Mouse (Mus musculus): ENCODE data around the gene Eif2ak2. TPM values are rescaled to one million over a fixed set of nuclear protein-coding genes. Genes with fewer than 3 reads are reported as not detected.

Gene Eif2ak2
- total RNA-seq (2014; fragmentation: Nextera tagmentation) (22.9 and 31.6 TPM in 2 replicates), total RNA-seq (2017) (33.2 and 44.3 TPM in 2 replicates)

DNA sequence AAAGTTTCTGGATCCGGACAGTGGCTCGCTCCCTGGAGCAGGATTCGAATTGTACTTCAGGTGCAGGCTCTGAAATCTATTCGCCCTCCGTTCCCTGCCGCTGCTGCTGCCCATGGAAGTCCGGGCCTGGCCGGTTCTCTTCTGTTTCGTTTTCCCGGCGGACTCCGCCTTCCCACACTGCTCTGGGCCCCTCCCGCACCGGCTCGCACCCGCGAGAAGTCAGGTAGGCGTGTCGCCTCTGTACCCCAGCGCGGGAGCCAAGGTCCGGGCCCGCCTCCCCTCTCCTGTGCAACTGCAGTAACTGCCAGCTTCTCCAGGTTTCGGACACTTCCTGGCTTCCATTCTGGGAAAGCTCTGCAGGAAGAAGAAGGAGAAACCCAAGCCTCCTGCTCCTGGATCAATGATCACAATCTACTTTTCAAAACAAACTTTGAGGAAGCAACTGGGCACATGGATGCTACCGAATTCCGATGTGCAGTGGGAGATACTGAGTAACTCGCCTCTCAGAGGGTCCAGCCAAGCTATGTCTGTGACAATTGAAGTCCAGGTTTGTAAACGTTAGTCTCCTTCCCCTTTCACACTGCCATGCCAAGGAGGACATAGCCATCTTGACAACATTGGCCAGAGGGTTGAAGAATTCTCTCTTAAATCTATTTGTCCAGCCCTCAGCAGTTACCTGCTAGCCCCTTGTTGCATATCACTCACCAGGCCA, at the start of gene Eif2ak2:
Eif2ak2 (minus strand) TSS at position 173 of the 712 bp plus-strand sequence.
- ATAC-seq (replicated peaks; ENCODE audit: poor library complexity, severe bottlenecking): peak; percentile 97

DNA sequence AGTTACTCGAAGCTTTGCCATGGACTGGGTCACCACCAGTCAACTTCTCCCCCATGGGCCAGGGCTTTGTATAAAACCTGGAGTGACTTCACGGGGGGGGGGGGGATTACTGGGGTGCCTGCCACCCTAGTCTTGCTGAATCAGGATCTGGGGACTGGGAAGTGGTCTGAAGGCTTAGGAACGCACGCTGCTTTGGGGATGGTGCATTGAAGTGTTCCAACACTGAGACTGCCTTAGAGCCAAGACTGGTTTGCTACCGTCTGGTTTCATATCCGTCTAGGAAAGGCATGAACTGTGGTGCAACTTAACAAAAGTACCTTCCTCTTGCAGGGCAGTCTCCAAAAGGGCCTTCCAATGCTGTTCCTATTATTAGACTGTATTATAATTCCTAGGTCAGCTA, 35.3 kb upstream of the Eif2ak2 start:
- ATAC-seq (replicated peaks; ENCODE audit: poor library complexity, severe bottlenecking): peak; percentile 40

DNA sequence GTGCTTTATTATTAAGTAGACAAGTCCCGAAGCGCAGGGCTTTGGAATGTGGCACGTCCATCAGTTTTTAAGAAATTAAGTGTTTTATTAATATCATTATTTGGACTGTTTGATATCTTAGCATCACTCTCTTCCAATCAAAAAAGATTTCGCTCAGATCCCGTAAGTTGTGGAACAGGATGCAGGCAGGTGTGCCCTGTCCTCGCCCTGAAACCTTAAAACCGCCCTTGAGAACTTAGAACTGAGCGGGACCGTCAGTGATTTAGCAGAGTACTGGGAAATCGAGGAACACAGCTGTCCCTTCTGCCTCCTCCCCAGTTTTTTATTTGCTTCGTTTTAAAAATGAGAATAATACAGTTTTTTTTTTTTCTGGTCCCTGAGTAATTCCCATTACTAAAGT, 34.5 kb upstream of the Eif2ak2 start:
- no peak for ATAC-seq (replicated peaks; ENCODE audit: poor library complexity, severe bottlenecking)

DNA sequence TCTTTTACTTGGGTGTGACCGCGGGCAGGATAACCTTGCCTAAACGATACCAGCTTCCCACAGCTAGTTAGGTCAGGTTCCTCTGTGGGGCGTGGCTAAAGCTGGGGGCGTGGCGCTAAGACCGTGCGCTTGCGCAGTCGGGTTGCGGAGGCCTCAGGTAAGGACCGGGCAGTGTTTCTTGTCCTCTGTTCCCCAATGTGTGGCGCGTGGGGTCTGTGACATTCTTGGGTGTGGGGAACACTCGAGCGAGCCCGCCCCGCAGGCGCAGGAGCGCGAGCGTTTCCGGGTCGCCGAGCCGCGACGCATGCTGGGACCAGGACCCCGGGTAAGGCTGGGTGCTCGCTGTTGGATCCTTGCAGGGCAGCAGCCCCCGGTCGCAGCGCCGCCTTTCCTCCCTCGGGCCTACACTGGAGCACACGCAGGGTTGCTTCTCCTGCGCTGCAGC, 34.0 kb upstream of the Eif2ak2 start, which contains the start of gene Cebpzos:
Cebpzos (plus strand) TSS at position 132 of the 445 bp plus-strand sequence.
- ATAC-seq (replicated peaks; ENCODE audit: poor library complexity, severe bottlenecking): peak; percentile 93

- no peak for ATAC-seq (replicated peaks; ENCODE audit: poor library complexity, severe bottlenecking)
These were observed 33.4 kb upstream of the Eif2ak2 start for GRCm38 (mm10) chr17:78915772-78916171.

DNA sequence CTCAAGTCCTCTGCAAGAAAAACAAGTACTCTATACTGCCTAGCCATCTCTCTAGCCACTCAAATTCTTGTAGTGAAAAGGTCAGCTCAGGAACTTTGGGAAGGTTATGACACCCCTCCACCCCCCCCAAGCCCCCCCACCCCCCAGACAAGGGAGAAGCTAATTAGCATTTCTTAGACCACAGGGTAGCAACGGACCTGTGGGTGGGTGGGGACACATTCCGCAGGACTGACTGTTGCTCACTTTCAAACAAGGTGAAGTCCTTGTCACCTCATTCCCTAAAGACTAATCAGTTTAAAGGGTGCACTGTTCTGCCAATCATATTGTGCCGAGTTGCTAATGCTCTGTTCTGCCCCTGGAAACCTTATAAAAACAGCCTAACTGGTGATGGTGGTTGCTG, 31.5 kb upstream of the Eif2ak2 start:
- no peak for ATAC-seq (replicated peaks; ENCODE audit: poor library complexity, severe bottlenecking)

- no peak for ATAC-seq (replicated peaks; ENCODE audit: poor library complexity, severe bottlenecking)
These were observed 30.5 kb upstream of the Eif2ak2 start for GRCm38 (mm10) chr17:78912861-78913281.

DNA sequence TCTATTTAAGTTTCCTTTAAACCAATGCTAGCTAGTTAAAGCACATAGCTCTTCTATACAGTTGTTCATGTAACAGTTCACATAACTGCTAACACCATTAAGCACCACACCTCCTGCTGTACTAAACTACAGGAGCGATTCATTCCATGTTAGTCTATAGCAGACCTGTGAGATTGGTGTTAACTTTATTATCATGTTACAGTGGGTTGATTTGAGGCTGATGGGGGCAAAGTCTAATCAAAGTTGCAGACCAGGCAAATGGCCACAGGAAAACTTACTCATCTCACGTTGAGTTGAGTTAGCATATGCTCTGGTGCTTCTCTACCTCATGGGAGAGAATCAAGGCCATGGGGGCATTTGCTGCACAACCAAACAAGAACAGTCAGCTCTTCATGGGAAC, 27.0 kb upstream of the Eif2ak2 start:
- ATAC-seq (replicated peaks; ENCODE audit: poor library complexity, severe bottlenecking): no peak

- no peak for ATAC-seq (replicated peaks; ENCODE audit: poor library complexity, severe bottlenecking)
These were observed 24.5 kb upstream of the Eif2ak2 start, which contains the start of gene Sult6b1 for GRCm38 (mm10) chr17:78906892-78907291. Gene Sult6b1 (minus strand): TSS chr17:78906992.

DNA sequence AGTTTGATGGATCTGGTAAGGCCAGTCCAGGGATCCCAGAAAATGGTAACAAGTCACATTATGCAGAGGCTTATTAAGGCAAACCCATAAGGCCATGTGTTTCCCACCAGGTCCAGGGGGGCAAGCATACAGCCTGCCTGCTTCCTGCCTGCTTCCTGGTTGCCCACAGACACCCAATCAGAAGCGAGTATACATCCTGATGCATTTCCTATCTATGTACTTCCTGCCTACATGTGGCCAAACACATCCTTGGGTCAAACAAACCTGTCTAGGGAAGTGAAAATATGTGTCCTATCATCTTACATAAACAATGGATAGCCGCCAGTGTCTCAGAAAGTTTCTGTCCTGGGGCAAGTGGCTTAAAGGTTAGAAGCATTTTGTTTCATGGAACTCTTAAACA, 20.8 kb upstream of the Eif2ak2 start:
- peak; percentile 97 for ATAC-seq (replicated peaks; ENCODE audit: poor library complexity, severe bottlenecking)

- ATAC-seq (replicated peaks; ENCODE audit: poor library complexity, severe bottlenecking): peak; percentile 65
These were observed 13.0 kb upstream of the Eif2ak2 start for GRCm38 (mm10) chr17:78895394-78895793.

DNA sequence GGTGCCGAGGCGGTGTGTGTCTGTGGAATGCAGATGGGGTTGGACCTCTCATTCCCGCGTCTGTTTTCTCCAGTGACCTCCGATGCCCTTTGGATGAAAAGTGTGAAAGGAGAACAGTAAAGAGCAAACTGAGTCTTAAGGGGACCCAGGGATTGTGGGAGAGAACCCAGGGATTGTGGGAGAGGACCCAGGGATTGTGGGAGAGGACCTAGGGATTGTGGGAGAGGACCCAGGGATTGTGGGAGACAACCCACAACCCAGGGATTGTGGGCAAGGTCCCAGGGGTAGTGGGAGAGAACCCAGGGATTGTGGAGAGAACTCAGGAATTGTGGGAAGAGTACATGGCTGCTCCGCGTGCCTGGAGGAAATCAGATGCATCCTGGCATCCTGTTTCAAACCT, 12.6 kb upstream of the Eif2ak2 start:
- no peak for ATAC-seq (replicated peaks; ENCODE audit: poor library complexity, severe bottlenecking)

- peak; percentile 85 for ATAC-seq (replicated peaks; ENCODE audit: poor library complexity, severe bottlenecking)
These were observed 8.6 kb upstream of the Eif2ak2 start for GRCm38 (mm10) chr17:78891020-78891419.

- ATAC-seq (replicated peaks; ENCODE audit: poor library complexity, severe bottlenecking): no peak
These were observed 6.8 kb upstream of the Eif2ak2 start for GRCm38 (mm10) chr17:78889184-78889583.

DNA sequence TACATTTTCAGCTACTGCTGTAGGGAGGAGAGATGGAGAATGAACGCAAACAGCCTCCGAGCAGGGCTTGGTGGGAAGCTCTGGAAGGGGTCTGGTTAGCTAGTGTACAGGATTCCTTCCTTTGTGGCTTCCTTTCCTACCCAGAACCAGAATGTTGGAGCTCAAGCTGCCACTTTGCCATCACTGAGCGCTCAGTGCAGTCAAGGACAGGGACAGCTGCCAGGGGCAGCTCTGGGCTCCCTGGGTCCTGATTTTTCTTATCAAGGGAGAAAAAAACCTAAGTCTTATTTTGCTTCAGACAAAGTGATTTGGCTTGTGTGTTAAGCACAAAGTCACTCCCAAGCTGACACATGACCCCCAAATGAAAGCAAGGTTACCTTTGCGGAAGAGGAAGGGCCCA, 6.2 kb upstream of the Eif2ak2 start:
- no peak for ATAC-seq (replicated peaks; ENCODE audit: poor library complexity, severe bottlenecking)

- no peak for ATAC-seq (replicated peaks; ENCODE audit: poor library complexity, severe bottlenecking)
These were observed 3.1 kb upstream of the Eif2ak2 start for GRCm38 (mm10) chr17:78885286-78886065.

DNA sequence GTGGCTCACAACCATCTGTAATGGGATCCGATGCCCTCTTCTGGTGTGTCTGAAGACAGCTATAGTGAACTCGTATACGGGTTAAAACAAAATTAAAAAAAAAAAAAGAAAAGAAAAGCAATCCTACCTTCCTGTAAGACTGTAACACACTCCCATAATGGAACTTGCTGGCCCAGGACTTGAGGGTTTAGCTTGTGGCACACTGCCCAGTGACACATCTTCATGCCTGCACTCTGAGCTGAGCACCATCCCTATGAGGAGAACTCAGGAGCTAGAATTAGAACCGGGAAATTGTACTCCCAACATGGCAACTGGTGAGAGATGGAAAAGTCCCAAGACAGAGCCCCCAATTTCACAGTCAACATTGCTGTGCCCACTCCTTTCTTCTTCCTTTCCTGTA, 918 bp upstream of the Eif2ak2 start:
- no peak for ATAC-seq (replicated peaks; ENCODE audit: poor library complexity, severe bottlenecking)

GRCm38 (mm10) chr17:78881878-78882304, 482 bp downstream of the Eif2ak2 start:
- peak; percentile 56 for ATAC-seq (replicated peaks; ENCODE audit: poor library complexity, severe bottlenecking)

- ATAC-seq (replicated peaks; ENCODE audit: poor library complexity, severe bottlenecking): no peak
These were observed 8.5 kb downstream of the Eif2ak2 start for GRCm38 (mm10) chr17:78873886-78874285.

DNA sequence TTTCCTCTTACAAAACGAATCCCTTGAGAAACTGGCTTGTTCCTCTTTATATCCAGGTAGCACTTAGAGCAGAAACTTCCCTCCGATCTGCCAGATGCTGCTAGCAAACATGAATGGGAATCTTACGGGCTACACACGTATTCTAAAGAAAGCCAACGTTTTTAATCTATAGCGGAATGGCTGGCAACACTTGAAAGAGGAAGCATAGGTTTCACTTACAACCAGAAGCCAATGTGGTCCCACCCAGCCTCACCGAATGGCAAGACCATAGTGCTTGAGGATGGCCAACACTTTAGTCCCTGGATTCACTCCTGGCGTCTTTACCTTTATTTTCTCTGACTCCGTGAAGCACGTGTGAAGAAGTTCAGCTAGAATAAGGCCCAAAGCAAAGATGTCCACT, 26.1 kb downstream of the Eif2ak2 start:
- peak; percentile 71 for ATAC-seq (replicated peaks; ENCODE audit: poor library complexity, severe bottlenecking)

DNA sequence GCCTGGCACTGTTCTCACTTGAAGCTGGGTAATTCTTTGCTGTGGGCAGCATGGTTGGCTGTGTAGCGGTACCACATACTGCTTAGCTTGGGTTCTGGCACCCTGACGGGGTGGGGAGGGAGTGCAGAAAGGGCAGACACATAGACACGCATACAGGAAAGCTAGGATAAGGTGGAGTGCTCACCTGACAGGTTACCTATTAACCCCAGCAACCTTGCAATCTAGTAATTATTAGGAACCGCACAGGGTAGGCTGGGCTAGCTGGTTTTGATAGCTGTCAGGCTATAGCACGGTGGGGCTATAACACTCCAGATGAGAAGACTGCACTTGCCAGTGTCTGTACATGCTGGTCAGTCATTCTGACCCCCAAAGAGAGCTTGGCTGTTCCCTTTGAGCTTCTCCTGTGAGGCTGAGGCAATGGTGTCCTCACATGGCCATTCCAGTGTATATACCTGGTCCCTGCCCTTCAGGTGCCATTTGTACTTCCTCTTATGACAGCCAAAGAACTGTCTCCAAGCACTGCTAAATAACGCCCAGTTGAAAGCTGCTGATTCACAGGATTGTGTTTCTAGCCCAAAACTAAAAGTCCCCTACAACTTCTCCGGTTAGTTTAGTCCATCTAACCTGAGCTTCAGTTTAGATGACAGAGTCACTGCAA, 40.0 kb downstream of the Eif2ak2 start:
- ATAC-seq (replicated peaks; ENCODE audit: poor library complexity, severe bottlenecking): no peak

Measured in granulocyte monocyte progenitor cell, adult 5-6 weeks (primary cell).